Mouse (Mus musculus) heart, embryonic 15.5 days (tissue): Measurements from ENCODE around the gene Atp5c1. TPM values are rescaled to one million over a fixed set of nuclear protein-coding genes. Genes with fewer than 3 reads are reported as not detected.

Experiments used
- ATAC-seq: fragments of 200-750 bp; cut with Nextera tagmentation; replicated peaks from 2 replicates; pipeline ENCODE4 v1.8.0; 2017; ENCODE audit warnings: low read depth, moderate TSS enrichment; ENCODE audit not compliant: insufficient number of reproducible peaks, insufficient read depth, low FRiP score
- H3K27ac ChIP-seq: fragments of 300-500 bp; sonication (generic); 2 replicates; pipeline ENCODE4 v1.5.1; 2015; ENCODE audit warnings: mild to moderate bottlenecking, inconsistent platforms
- H3K27me3 ChIP-seq: fragments of 300-500 bp; sonication (generic); 2 replicates; pipeline ENCODE4 v1.6.1; 2015; ENCODE audit warnings: inconsistent platforms
- H3K36me3 ChIP-seq: fragments of 300-500 bp; sonication (generic); 2 replicates; pipeline ENCODE4 v1.6.1; 2015; ENCODE audit warnings: mild to moderate bottlenecking, inconsistent platforms
- H3K4me1 ChIP-seq: fragments of 300-500 bp; sonication (generic); replicated peaks from 2 replicates; pipeline ENCODE4 v1.6.1; 2015; ENCODE audit warnings: inconsistent platforms
- H3K4me2 ChIP-seq: fragments of 300-500 bp; sonication (generic); 2 replicates; pipeline ENCODE4 v1.6.1; 2015; ENCODE audit warnings: inconsistent platforms, mild to moderate bottlenecking, moderate library complexity
- H3K4me3 ChIP-seq: fragments of 300-500 bp; sonication (generic); 2 replicates; pipeline ENCODE4 v1.5.1; 2015; ENCODE audit warnings: mild to moderate bottlenecking, inconsistent platforms
- H3K9ac ChIP-seq: fragments of 300-500 bp; sonication (generic); 2 replicates; pipeline ENCODE4 v1.6.1; 2015; ENCODE audit warnings: mild to moderate bottlenecking, inconsistent platforms
- H3K9me3 ChIP-seq: fragments of 300-500 bp; sonication (generic); replicated peaks from 2 replicates; pipeline ENCODE4 v1.6.1; 2016; ENCODE audit warnings: inconsistent platforms
- WGBS: fragments of 180-500 bp; shearing (Covaris S2); methylation state at CpG from one replicate; pipeline ENCODE4 v1.1.7; 2015; ENCODE audit warnings: mixed read lengths; 5-methylcytosine and 5-hydroxymethylcytosine counted together
- polyA plus RNA-seq: library from polyadenylated mRNA; unstranded; fragments of >200 nt; fragmentation: Nextera tagmentation; extraction: Ambion mirVana; gene quantifications from 2 replicates; pipeline ENCODE4 v1.2.1, GENCODE M21; 2015

Gene Atp5c1
- polyA plus RNA-seq, 1 experiment from 2014 or later = 1,398 TPM

- Histone ChIP-seq H3K27ac (no peak overlapping the region), H3K9ac (no peak overlapping the region), H3K36me3 (no peaks in the 10 kb centered on the region), H3K9me3 (no peaks in the 10 kb centered on the region), H3K4me3 (no peak overlapping the region), H3K4me1 (peaks cover 14% of the 10 kb centered on the region), H3K27me3 (no peaks in the 10 kb centered on the region), H3K4me2 (no peak overlapping the region)
- WGBS = 66% methylated on average over 4 of the region's 4 CpGs
- ATAC-seq = no peak
Measured at GRCm38 (mm10) chr2:10008593-10008992, 71.7 kb downstream of the Atp5c1 start.

Other genes starting within 250 kb of the Atp5c1 start
- gene 4930412O13Rik, start 199.3 kb downstream of the Atp5c1 start, polyA plus RNA-seq = 0.10 TPM in 1 of 2 replicates, not detected in the other
- gene 9230102O04Rik, start 191.0 kb downstream of the Atp5c1 start, polyA plus RNA-seq = not detected in 2 replicates
- 2.7 and 9.4 TPM in 2 replicates for gene Gata3, start 190.5 kb downstream of the Atp5c1 start, polyA plus RNA-seq
- gene Taf3, start 31.9 kb downstream of the Atp5c1 start, polyA plus RNA-seq = 7.8 and 8.6 TPM in 2 replicates
- gene Kin, start 83 bp upstream of the Atp5c1 start, polyA plus RNA-seq = 18.8 and 20.5 TPM in 2 replicates
- gene Itih2, start 50.9 kb upstream of the Atp5c1 start, polyA plus RNA-seq = 0.58 and 2.0 TPM in 2 replicates
- gene Itih5, start 73.1 kb upstream of the Atp5c1 start, polyA plus RNA-seq = 9.6 and 10.6 TPM in 2 replicates